Mouse (Mus musculus): Measurements from ENCODE around the gene 2610028H24Rik. TPM values are rescaled to one million over a fixed set of nuclear protein-coding genes. Genes with fewer than 3 reads are reported as not detected.

The 2610028H24Rik gene
- not detected in 2 replicates for polyA plus RNA-seq (2016; fragmentation: Nextera tagmentation; extraction: Ambion mirVana)

DNA sequence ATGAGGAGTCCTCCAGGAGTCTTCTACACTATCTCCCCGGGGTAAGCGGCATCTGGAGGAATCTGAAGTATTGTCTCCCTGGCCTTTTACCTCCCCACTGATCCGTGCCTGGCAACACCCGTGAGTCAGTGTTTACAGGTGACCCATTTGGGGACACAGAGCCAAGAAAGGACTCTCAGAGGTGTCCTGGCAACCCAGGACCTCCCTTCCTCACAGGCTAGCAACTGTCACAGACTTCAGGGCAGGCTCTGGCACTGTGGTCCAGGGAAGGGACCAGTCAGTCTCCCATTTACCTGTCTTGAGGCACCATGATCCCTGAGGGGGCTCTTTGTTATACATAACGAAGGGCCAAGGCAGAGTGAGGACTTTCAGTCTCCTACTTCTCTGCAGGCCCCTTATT is at the start of gene 2610028H24Rik:
2610028H24Rik (plus strand) TSS at position 231 of the 400 bp plus-strand sequence.
- Histone ChIP-seq H3K27me3 (ENCODE audit: low read depth, poor library complexity, severe bottlenecking) (no peaks in the 10 kb centered on the region), H3K27ac (replicated peaks) (no peak within 1 kb of the TSS), H3K9me3 (replicated peaks) (no peaks in the 10 kb centered on the region), H3K4me1 (peaks cover 1% of the 10 kb centered on the region), H3K4me3 (no peak within 1 kb of the TSS), H3K36me3 (no peaks in the 10 kb centered on the region)
- DNase-seq (ENCODE audit: low spot score): no peak
- WGBS: 67% methylated on average over 5 of the region's 5 CpGs

DNA sequence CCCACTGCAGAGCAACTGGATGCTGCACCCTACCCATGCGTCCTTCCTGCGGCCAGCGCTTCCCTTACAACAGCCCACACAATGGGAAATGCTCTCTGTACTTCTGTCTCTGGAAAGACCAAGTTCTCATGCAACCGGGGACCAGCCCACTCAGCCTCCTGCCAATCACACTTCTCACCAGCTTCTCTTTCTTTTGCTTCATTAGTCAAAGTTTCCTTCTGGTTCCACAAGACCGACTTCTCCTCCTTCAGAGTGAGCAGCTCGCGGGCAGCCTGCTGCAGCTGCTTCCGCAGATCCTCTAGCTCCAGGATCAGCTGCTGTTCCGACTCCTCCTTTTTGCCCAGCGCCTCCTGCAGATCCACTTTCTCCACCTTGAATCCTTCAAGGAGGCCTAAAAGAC is 40.4 kb upstream of the 2610028H24Rik start:
- H3K27ac ChIP-seq (replicated peaks): no peak overlapping the region
- no peaks in the 10 kb centered on the region for H3K27me3 ChIP-seq (ENCODE audit: low read depth, poor library complexity, severe bottlenecking)
- H3K4me1 ChIP-seq: peaks cover 3% of the 10 kb centered on the region; the same call in 1 of the 2 replicates
- DNase-seq (ENCODE audit: low spot score): no peak
- WGBS: 92% methylated on average over 10 of the region's 10 CpGs
- H3K4me3 ChIP-seq: no peak overlapping the region
- peaks cover 98% of the 10 kb centered on the region for H3K36me3 ChIP-seq
- H3K9me3 ChIP-seq (replicated peaks): no peaks in the 10 kb centered on the region

DNA sequence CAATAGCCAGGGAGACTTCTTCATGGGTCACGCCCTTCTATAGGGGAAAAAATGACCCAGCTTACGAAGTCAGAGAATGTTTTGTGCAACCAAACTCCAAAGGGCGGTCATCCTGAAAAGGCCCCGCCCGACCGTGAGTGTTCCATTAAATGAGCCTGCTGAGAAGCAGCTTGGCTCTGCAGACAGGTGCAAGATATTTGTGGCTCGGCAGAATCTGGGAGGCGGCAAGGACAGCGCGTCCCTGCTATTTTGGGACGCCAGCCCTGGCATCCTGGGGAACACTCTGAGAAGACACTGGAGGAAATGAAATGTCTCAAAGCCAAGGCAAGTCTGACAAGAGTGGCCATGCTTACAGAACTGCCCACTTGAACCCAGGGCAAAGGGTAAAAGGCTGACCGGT is 32.1 kb upstream of the 2610028H24Rik start:
- 87% methylated on average over 12 of the region's 12 CpGs for WGBS
- H3K4me3 ChIP-seq: no peak overlapping the region
- DNase-seq (ENCODE audit: low spot score): no peak
- no peak overlapping the region for H3K27ac ChIP-seq (replicated peaks)
- H3K27me3 ChIP-seq (ENCODE audit: low read depth, poor library complexity, severe bottlenecking): no peaks in the 10 kb centered on the region
- H3K4me1 ChIP-seq: no peaks in the 10 kb centered on the region
- H3K36me3 ChIP-seq: peaks cover 100% of the 10 kb centered on the region
- H3K9me3 ChIP-seq (replicated peaks): no peaks in the 10 kb centered on the region

DNA sequence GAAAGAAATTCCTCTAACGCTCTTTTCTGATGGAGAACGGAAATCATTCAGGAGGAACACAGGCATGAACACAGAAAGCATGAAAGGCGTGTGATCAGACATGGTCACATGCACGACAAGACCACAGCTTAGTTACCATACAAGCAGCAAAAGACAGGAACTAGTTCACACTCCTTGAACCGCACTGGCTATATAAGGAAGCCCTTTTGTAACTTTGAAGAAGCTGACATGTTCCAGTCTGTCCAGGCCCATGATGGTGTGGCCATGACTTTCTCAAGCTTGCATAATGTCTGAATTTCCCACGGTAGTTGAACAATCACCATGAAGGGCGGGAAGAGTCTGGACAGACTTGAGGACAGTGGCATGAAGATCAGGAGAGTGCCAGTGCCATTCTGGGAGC is 23.2 kb upstream of the 2610028H24Rik start:
- WGBS: 93% methylated on average over 7 of the region's 7 CpGs
- no peak overlapping the region for H3K4me3 ChIP-seq
- no peaks in the 10 kb centered on the region for H3K27me3 ChIP-seq (ENCODE audit: low read depth, poor library complexity, severe bottlenecking)
- no peaks in the 10 kb centered on the region for H3K4me1 ChIP-seq
- no peaks in the 10 kb centered on the region for H3K9me3 ChIP-seq (replicated peaks)
- peaks cover 100% of the 10 kb centered on the region for H3K36me3 ChIP-seq
- no peak for DNase-seq (ENCODE audit: low spot score)
- no peak overlapping the region for H3K27ac ChIP-seq (replicated peaks)

DNA sequence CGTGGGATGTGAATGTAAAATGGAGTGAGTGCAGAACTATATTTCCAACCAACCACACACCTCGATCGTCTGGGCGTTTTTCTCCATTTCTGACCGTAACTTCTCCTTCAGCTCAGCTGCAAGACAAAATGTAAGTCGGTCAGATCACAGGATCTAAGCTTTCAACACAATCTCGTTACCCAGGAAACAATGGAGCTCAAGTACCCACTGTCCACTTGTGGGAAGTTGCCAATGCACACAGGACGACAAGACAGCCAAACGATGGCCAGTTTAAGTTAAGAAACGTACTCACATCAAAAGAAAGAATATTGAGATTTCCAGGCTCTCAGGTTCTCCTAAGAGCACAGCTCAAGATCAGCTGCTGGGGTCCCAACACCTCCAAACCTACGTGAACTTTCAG is 15.0 kb upstream of the 2610028H24Rik start:
- no peak for DNase-seq (ENCODE audit: low spot score)
- Histone ChIP-seq H3K4me1 (no peaks in the 10 kb centered on the region), H3K36me3 (peaks cover 99% of the 10 kb centered on the region), H3K4me3 (no peak overlapping the region), H3K27me3 (ENCODE audit: low read depth, poor library complexity, severe bottlenecking) (no peaks in the 10 kb centered on the region), H3K27ac (replicated peaks) (no peak overlapping the region), H3K9me3 (replicated peaks) (no peaks in the 10 kb centered on the region)
- 95% methylated on average over 11 of the region's 11 CpGs for WGBS

DNA sequence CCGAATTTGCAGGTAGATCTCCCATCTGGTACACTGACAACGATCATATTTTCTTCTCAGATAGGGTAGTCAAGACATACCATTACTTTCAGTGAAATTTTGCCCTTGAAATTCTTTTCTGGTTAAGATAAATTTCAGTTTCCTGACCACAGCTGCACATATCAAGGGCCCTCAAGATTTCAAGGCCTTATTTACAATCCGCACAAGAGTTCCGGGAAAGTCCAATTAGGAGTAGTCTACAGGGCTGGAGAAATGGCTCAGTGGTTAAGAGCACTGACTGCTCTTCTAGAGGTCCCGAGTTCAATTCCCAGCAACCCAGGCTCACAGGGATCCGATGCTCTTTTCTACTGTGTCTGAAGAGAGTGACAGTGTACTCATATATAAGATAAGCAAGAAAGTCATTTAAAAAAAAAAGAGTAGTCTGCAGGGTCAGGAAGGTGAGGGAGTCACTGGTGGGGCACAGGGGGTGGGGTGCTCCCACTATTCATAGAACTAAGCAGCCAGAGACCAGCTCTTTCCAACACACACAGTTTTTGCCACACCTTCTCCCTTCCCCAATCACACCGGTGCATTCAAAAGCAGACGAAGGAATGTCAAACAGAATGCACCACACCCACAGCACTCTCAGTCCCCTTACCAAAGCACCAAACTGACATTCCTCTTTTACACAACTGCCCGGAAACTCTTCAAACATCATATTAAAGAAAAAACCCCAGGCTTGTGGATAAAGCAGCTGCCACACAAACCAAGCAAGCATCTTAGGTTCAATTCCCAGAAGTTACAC is 9.6 kb upstream of the 2610028H24Rik start:
- DNase-seq (ENCODE audit: low spot score): no peak
- Histone ChIP-seq H3K36me3 (peaks cover 64% of the 10 kb centered on the region), H3K4me3 (no peak overlapping the region)

DNA sequence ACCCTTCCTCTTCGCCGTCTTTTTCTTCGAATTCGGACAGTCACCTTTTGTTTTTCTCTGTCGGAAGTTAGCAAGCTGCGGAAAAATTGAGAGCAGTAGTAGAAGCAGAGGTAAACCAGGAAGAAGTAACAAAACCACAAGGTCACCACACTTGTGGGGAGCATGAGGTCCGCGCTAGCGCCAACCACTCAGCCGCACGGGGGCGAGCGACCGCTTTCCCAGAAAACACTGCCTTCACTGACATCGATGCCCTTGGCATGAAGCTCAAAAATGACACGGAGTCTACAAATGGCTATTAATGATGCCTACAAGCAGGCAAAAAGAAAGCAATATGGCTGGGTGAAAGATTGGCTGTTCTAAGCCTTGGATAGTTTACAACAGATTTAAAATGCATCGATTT is 8.6 kb upstream of the 2610028H24Rik start, which contains the start of gene AC141477.1:
AC141477.1 (minus strand) TSS at position 164 of the 400 bp plus-strand sequence.
- H3K4me1 ChIP-seq: peaks cover 24% of the 10 kb centered on the region
- no peak for DNase-seq (ENCODE audit: low spot score)
- H3K27ac ChIP-seq (replicated peaks): no peak within 1 kb of the TSS
- peak within 1 kb of the TSS; percentile 88 for H3K4me3 ChIP-seq
- 95% methylated on average over 17 of the region's 17 CpGs for WGBS
- no peaks in the 10 kb centered on the region for H3K27me3 ChIP-seq (ENCODE audit: low read depth, poor library complexity, severe bottlenecking)
- peaks cover 54% of the 10 kb centered on the region for H3K36me3 ChIP-seq
- no peaks in the 10 kb centered on the region for H3K9me3 ChIP-seq (replicated peaks)

More for the DNA sequence above, 9.6 kb upstream of the 2610028H24Rik start:
- H3K4me1 ChIP-seq: peaks cover 24% of the 10 kb centered on the region
- no peaks in the 10 kb centered on the region for H3K27me3 ChIP-seq (ENCODE audit: low read depth, poor library complexity, severe bottlenecking)
- 93% methylated on average over 9 of the region's 9 CpGs for WGBS
- H3K27ac ChIP-seq (replicated peaks): no peak overlapping the region
- no peaks in the 10 kb centered on the region for H3K9me3 ChIP-seq (replicated peaks)

DNA sequence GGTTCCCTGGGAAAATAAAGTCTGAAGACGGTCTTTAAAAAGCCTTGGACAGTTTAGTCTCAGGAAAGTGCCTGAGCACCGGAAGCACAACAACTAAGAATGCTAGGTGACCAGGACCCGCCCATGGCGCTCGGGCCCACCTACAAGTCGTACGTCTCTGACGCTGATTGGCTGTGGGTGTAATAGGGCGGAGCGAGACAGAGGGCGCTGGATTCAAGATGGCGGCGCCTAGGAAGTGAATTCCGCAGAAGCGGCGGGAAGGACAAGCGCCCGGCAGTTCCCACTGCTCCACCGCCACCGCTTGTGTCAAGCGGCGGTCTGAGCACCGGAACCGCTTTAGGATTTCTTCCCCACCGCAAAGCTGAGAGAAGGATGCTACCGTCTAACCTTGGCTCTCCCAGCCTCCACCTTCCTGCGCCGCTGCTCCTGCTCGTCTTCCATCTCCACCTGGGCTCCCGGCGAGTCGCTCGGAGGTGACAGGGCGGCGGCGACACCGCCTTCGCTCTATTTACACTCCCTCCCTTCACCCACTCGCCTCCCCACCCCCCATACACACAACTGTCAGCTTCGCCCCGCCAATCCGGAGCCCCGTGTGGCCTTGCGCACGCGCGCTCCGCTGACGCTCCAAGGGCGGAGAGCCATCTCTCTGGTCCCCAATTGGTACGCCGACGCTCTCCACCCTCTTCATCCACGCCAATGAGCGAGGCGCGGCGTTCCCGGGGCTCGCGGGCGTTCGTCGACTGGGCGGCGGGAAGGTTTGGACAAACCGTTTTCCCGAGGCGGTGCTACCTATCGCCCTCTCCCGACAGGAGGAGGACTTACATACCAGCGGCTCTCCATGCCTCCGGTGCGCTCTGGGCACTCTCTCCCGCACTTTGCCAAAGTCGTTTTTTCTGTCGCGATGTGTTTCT is 6.4 kb upstream of the 2610028H24Rik start, which contains the start of gene Pcnt:
Pcnt (minus strand) TSS at position 609 of the 911 bp plus-strand sequence.
- no peaks in the 10 kb centered on the region for H3K9me3 ChIP-seq (replicated peaks)
- H3K27me3 ChIP-seq (ENCODE audit: low read depth, poor library complexity, severe bottlenecking): no peaks in the 10 kb centered on the region
- peak within 1 kb of the TSS; percentile 94 for H3K27ac ChIP-seq (replicated peaks)
- peak; percentile 97 for DNase-seq (ENCODE audit: low spot score)
- under 1% methylated on average over 78 of the region's 78 CpGs for WGBS
- H3K36me3 ChIP-seq: peaks cover 33% of the 10 kb centered on the region
- H3K4me3 ChIP-seq: peak within 1 kb of the TSS; percentile 88
- H3K4me1 ChIP-seq: peaks cover 24% of the 10 kb centered on the region

DNA sequence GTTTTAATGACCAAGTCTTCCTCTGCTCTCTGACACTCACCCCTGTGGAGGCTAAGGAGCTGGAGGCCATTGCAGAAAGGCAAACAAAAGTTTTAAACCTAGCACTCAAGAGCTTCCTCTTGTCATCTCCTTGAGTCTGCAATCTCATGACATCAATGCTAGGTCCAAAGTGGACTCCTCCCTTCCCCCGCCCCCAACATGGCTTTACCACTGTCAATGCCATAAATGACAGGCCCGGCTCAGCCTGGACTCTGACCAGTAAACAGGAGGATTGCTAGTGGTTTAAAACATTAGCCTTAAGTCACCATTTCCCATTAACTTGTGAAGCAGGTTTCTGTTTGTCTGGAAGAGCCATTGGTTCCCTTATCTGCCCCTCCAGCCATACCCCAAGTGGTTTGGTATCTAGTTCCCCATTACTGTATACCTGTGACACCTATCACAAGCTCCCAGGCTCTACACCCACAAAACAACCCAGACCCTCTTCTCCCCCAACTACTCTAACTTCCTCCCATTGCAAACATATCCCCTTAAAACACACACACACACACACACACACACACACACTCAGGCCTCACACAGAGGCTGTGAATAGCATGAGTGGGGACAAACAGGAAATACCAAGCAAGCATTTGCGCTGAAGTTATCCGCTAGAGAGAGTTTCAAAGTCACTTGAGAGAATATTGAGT is 2.7 kb upstream of the 2610028H24Rik start:
- Histone ChIP-seq H3K36me3 (0 out of 2 replicates have a peak, but pooled peaks cover 3% of the 10 kb centered on the region), H3K27me3 (ENCODE audit: low read depth, poor library complexity, severe bottlenecking) (no peaks in the 10 kb centered on the region), H3K4me3 (no peak overlapping the region), H3K9me3 (replicated peaks) (no peaks in the 10 kb centered on the region), H3K27ac (replicated peaks) (no peak overlapping the region), H3K4me1 (peaks cover 18% of the 10 kb centered on the region)
- 82% methylated on average over 4 of the region's 4 CpGs for WGBS
- DNase-seq (ENCODE audit: low spot score): no peak

DNA sequence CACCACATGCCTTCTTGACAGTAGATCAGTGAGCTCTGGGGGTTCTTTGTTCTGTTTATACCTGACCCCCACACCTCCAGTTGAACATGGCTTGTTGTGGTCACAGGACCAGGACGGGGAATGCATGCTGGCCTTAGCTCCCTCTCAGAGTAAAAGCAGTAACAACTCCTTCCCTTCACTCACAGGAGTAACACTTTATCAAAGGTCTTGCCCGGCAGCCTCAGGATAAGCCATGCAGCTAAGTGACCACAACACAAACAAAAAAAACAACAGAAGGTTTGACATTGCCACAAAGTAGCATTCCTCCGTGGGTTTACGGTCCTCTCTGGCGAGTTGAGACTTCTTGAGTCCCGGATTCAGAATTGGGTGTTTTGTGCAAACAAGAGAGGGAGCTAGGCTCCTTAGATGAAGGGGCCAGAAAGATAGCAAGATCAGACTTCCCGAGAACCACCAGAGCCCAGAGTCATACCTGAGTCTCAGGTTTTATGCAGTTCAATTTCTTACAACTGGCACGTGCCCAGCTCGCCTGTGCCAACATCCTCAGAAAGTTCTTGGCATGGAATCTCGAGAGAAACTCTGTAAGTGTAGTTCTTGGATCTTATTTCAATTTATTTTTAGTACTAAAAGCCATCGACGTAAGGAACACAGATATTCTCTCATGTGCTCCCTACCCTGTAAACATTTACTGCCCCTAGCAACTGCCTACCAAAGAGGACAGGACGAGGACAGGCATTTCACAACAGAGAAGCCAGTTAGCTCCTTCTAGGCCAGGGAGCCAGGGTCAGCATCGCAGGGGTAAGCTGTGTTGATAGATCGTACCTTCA is 1.3 kb upstream of the 2610028H24Rik start:
- no peak for DNase-seq (ENCODE audit: low spot score)
- 85% methylated on average over 15 of the region's 15 CpGs for WGBS
- Histone ChIP-seq H3K4me1 (peaks cover 10% of the 10 kb centered on the region), H3K27ac (replicated peaks) (no peak overlapping the region), H3K36me3 (no peaks in the 10 kb centered on the region), H3K9me3 (replicated peaks) (no peaks in the 10 kb centered on the region), H3K27me3 (ENCODE audit: low read depth, poor library complexity, severe bottlenecking) (no peaks in the 10 kb centered on the region), H3K4me3 (no peak overlapping the region)

DNA sequence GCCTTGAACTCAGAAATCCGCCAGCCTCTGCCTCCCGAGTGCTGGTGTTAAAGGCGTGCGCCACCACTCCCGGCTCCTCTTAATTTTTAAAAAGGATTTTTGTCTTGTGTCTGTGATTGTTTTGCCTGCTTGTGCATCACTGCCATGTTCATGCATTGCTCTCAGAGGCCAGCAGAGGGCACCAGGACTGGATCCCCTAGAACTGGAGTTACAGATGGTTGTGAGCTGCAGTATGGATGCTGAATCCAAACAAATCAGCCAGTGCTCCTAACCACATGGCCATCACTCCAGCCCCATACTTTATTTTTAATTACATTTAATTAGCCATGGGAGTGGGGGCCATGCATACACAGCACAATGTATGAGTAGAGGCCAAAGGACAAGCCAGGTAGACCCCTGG is 6.4 kb downstream of the 2610028H24Rik start:
- Histone ChIP-seq H3K4me3 (no peak overlapping the region), H3K27ac (replicated peaks) (no peak overlapping the region), H3K36me3 (peaks cover 5% of the 10 kb centered on the region), H3K4me1 (no peaks in the 10 kb centered on the region), H3K27me3 (ENCODE audit: low read depth, poor library complexity, severe bottlenecking) (no peaks in the 10 kb centered on the region), H3K9me3 (replicated peaks) (peaks cover 23% of the 10 kb centered on the region)
- DNase-seq (ENCODE audit: low spot score): peak; percentile 38
- 62% methylated on average over 5 of the region's 5 CpGs for WGBS

Measured in midbrain, embryonic 10.5 days (tissue).